Mouse (Mus musculus): Measurements from ENCODE around the gene Mrpl4.

The Mrpl4 gene

DNA sequence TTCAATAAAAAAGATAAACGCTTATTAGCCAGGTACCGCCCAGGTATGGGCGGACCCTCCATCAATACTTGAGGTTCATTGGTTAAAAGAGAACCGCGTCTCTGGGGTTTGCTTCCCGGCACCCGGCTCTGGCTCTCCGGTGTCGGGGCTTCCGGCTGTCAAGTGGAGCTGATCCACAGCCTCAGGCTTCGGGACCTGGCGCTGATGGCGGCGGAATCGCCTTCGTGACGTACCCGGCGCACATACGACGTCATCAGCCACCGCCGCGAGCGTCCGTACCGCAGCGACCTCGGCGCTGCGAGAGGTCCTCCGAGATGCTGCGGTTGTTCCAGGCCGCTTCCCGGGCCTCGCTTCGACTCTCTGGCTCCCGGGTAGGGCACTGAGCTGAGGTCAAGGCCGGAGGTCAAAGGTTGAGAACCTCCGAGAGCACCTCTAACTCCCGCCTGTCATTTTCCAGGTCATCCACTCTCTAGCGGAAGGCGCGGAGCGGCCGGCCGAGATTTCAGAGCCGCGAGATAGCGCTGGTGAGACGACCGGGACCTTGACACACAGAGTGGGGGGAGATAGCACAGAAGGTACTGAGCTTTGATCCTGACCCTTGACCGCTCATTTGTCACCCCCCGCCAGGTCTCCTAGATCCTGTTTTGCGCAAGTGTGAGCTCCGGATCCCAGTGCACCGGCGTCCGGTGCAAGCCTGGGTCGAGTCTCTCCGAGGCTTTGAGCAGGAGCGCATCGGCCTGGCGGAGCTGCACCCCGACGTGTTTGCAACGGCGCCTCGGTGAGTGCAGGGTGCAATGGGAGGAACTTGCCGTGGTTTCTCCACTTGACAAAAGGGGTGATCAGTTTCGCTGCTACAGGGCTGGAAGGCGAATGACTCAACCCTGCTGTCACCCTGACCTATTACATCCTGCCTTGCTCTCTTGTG is at the start of gene Mrpl4:
Mrpl4 (plus strand) TSS at position 112 of the 925 bp plus-strand sequence.
- DNase-seq (ENCODE audit: low read depth, low spot score) = peak; percentile 81

DNA sequence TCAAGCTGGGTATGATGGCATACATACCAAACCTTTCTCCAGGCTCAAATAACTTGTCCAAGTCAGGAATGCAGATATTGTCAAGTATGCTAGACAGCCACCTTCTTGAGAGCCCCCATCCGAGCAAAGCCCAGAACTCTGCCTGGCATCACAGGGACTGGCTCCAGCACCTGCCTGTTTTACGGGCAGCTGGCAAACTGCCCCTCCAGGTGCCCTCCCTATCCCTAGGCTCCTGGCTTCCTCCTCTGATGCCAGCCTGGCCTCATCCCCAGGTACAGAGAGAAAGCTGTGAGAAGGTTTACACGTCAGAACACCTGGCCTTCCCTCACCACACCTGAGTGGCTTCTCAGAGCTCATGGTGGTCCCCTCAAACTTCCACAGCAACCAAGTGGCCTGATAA is 45.5 kb upstream of the Mrpl4 start:
- no peak for DNase-seq (ENCODE audit: low read depth, low spot score)

DNA sequence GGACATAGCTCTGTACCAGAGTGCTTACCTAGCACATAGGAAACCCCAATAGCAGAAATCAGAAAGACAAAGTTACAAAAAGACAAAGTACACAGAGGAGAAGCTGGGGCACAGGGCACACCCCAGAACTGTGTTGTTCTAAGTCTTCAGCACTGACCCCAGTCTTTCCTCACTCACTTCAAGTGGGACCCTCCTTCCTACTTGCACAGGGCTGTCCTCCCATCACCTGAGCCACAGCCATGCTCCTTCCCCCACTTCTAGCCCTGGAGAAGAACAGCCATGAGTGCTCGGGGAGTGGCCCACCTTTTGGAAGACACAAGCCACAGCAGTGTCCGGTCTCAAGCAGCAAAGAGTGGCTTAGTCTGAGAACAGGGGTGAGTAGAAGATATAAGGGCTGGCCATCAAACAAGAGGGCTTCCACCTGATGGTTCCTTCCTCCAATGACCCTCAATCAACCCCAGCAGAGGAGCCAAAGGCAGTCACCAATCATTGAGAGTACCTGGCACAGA is 43.1 kb upstream of the Mrpl4 start, which contains the start of gene Dnmt1:
Dnmt1 (minus strand) TSS at position 459 of the 509 bp plus-strand sequence.
- no peak for DNase-seq (ENCODE audit: low read depth, low spot score)

DNA sequence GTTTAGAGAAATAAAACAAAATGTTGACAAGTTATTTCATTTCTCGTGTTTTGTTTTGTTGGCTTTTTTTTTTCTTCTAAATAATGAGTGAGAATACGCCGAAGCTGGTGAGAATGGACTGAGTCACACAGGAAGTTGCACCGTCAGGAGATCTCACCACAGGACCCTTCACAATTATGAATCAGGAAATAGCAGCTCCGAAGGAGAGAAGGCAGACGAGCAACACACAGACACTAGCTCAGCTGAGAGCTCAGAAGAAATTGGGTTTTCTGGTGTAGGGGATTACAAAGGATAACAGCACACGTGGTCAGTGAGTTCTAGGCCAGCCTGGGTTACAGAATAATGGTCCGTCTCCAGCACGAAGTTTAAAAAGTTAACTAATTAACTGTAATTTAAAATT is 41.0 kb upstream of the Mrpl4 start:
- no peak for DNase-seq (ENCODE audit: low read depth, low spot score)

DNA sequence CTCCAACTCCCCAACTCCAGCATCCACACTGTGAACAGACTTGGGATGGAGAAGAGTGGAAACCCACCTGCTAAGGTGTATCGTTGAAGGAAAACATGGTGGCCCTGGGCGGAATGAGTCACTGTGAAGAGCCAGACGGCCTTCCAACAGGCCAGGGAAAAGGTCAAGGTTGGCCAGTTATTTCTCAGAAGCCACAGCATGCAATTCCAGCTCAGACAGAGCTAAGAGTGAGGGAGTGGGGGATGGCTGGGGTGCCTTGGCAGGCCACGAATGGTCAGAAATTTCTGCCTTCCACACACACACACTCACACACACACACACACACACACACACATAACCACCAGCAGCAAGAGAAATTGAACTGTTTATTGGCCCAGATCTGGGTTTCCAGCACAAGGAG is 36.9 kb upstream of the Mrpl4 start:
- DNase-seq (ENCODE audit: low read depth, low spot score) = no peak

DNA sequence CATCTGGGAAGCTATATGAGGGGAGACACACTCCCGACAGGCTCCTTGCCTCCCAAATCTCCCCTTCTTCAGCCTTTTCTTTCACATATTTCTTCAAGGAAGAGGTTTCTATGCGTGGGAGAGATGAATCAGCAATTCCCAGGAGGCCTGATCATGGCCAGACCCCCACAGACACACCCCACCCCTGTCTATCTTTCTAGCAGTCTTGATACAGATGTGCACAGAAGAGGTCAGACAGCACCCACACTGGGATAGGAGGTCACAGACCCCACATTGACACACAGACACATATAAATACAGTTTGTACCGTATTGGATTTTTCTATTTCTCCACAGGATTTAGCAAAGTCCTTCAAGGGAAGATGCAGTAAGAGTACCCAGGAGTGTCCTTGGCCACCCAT is 36.5 kb upstream of the Mrpl4 start:
- DNase-seq (ENCODE audit: low read depth, low spot score) = no peak

DNA sequence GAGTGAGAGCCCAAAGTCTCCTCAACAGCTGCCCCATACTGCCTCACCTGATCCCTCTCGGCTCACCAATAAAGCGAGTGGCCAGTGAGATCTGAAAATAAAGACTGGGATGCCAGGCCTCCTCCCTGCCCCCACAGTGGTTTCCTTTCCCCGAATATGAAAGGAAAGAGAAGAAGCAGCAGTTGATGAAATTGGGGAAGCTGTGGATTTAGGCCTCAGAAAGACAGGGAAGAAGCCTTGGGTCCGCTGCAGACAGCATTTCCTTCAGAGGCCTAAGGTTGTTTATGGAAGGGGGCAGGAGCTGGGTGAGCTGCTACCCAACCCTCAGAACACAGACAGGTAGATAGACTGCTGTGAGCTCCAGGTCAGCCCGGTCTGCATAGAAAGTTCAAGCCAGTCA is 35.8 kb upstream of the Mrpl4 start:
- DNase-seq (ENCODE audit: low read depth, low spot score) = no peak

DNA sequence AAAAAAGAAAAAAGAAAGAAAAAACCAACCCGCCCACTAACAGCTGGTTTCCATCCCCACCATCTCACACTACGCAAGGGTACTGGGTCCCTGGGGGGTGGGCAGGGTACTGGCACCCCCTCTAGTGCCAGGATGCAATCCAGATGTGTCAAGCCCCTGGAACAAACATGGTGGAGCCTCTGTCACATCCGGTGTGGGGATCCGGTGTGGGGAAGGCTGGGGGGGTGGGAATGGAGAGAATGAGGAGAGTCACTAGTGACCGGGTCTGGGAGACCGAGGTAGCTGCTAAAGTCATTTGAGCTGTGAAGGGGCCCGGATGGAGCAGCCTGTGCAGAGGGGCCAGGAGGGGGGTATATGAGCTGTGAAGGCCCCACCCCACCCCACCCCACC is 30.8 kb upstream of the Mrpl4 start:
- DNase-seq (ENCODE audit: low read depth, low spot score) = no peak

DNA sequence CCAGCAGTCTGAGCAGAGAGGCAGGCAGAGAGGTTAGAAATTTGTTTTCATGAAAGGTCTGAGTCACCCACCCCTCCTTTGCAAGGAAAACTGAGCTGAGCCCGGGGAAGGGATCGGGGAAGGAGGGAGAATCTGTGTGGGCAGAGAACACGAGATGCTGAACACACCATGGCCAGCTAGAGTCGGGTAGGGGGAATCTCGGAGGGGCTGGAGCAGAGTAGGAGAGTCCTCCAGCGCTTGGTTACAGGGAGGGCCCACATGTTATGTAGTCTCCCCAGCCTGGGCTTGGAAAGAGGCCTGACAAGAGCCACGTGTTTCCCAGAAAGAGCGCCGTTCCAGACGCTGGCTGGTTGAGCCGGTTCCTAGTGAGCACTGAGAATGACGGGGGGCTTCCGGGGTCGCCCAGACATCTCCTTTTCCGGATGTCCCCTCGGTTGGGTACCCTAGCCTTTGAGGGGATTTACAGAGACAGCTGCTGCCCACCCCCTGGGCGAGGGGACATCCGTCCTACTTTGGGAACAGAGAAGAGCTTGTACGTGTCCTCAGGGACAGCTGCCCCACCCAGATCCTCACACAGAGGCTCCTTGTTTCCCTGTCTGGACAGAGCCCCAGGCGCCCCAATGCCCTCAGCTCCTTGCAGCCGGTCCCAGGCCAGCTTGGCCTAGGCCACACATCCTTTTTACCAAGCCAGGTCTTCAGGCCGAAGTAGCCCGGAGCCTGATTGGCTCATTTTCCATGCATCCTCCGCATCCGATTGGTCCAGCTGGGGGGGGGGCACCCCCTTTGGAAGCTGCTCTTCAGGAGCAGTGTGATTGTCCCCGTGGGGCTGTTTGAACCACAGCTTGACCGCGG is 30.2 kb upstream of the Mrpl4 start:
- DNase-seq (ENCODE audit: low read depth, low spot score) = no peak

DNA sequence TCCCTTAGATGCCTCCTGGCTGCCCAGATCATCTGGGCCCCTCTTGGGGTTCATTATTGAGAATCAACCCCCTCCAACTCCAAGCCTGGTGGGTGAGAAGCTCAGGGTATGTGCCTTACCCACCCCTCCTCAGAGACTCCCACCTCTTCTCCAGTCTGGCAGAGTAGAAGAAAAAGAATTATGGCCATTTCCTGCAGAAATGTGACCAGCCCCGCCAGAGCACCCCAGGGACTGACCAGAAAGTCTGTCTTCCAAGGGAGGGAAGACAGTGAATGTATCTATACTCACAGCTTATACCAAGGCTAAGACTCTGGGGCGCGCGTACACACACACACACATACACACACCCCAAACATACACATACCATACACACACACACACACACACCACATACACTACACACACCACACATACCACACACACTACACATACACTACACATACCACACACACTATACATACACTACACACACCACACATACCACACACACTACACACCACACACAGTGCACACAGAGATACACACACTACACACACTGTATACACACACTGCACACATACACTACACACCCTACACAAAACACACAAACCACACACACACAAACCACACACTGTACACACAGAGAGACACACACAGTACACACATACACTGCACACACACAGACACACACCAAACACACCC is 29.4 kb upstream of the Mrpl4 start:
- no peak for DNase-seq (ENCODE audit: low read depth, low spot score)

DNA sequence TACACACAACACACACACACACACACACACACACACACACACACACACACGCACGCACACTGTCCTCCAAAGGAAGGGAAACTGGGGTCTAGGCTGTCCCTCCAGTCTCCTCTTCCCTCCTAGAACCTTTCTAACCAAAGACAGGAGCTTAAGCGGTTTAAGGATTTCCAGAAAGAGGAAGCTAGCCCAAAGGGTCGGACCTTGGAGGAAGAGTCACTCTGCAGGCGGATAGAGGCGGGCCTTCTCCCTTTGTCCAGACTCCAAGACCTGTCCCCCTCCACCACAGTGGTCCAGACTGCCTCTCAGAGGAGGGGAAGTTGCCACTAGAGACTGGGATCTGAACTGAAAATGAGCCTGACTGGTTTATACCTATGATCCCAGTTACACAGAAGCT is 28.9 kb upstream of the Mrpl4 start:
- DNase-seq (ENCODE audit: low read depth, low spot score) = no peak

DNA sequence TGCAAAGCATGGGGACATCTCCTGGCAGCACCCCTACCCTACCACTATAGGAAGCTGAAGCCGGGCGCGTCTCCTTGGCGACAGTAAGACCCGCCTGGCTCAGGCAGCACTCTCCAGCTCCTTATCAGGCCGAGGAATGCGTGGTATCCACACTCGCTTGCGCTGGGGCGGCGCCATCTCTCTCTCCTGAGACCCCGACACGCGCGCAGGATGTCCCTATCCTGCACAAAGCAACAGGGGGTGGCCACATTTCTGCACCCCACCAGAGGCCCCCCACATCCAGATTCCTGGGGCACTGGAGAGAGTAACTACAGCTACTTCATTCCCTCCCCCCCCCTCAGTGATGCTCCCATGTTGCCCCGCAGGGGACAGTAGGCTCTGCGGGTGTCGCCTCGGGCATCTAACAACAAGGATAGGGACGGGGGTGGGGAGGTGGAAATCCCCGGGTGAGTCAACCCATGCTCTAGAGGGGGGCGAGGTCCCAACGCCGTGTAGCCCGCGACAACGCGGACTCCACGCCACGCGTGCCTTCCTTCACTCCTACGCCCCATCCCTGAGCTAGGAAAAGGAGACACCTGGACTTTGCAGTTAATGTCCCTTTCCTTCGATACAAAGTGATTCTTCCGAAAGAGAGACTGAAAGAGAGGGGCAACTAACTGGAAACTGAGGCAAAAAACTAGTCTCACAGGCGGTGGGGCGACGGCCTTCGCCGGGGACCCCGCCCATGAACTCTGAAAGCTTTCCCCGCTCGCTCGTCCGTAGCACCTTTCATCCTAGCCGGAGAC is 26.9 kb upstream of the Mrpl4 start:
- DNase-seq (ENCODE audit: low read depth, low spot score) = no peak

DNA sequence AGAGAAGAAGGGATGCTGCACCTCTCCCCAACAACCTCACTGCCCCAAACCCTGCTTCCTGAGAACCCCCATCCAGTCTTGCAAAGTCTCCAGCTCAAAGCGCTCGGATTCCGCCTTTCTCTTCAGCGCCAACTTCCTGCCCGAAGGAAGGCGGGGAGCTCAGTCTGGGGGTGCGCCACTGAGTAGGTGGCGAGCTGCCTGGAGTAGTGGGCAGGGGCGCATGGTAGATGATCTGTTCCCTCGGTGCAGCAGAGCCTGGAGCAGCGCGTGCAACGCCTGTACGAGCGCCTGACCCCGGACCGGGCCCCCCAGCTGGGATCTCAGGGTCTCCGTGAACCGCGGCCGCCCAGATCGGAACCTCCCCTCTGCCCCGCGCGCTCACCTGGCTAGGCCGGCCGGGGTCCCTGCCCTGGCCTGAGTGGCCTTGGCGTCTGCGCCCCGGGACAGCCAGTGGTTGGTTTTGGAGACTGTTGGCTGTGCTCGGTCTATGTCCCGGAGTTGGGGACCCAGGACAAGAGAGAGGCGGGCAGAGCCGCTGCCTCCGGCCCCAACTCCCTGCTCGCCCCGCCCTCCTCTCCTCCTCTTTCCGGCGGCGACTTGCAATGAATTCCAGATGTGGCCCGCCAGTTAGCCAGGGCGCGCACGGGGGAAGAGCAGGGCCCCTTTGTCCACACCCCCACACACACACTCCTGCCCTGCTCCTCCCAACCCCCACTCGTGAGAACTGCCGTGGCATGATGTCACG is 26.1 kb upstream of the Mrpl4 start, which contains the start of gene S1pr2:
S1pr2 (minus strand) TSS at position 566 of the 745 bp plus-strand sequence.
- no peak for DNase-seq (ENCODE audit: low read depth, low spot score)

DNA sequence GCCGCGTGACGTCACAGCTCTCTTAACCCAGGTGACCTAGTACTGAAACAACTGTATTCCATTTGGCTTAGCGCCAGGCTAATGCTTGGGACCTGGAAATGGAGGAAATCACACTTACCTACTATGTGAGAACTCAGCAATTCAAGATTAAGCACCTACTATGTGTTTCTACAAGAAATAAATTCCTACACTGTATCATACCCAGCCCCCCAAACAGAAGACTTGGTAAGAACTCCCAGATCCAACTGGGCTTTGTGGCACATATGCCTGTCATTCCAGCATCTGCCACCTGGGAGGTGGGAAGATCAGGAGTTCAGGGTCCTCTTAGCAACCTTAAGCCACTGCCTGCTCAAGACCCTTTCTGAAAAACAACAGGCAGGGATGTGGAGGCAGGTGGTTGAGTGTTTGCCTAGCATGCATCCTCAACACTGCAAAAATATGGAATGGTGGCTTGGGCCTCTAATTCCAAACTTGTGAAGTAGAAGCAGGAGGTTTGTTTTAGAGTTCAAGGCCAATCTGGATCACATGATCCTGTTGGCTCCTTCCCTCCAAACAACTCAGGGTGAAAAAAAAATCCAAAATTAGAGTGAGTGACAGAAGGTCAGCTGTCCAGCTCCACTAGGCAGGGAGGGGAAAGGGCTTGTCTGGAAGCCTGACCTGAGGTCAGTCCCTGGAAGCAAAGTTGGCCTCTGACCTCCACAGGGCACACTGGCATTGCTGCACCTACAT is 25.4 kb upstream of the Mrpl4 start:
- DNase-seq (ENCODE audit: low read depth, low spot score) = no peak

DNA sequence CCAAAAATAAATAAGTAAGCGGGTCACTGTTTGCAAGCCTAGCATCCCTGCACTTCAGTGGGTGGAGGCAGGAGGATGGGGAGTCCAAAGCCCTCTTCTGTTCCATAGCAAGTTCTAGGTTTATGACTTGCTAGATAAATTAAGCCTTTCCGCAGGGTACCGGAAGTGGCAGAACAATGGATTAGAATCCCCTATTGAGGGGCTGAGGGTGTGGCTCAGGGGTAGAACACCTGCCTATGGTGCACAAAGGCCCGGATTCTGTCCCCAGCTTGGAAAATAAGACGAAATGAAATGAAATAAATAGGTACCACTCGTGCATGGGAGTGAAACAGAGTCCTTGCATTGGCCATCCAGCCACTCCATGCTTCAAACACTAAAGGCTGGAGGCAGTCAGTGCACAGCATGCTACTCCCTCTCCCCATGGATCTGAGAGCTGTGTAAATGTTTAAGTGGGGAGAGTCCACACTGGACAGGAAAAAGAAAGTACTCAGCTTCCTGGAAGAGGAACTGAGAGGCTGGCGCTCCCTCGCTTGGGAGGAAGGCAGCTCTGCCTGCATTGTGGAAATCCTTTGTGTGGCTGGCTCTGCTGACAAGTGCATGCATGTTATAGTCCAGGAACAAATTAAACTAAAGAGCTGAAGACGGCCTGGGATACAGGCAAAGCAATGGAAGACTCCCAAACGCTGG is 24.0 kb upstream of the Mrpl4 start:
- no peak for DNase-seq (ENCODE audit: low read depth, low spot score)

DNA sequence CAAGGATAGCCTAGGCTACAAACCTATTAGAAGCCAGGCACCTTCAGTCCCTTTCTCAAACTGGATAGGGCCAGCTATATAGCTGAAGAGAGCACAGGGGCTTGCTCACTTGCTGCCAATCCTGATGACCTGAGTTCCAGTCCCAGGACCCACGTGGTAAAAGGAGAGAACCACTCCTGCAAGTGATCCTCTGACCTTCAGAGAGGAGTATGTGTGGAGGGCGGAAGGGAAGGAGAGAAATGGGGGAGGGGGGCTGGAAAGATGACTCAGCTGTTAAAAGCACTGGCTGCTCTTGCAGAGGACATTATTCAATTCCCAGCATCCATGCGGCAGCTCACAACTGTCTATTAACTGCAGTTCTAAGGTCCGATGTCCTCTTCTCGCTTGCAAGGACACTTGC is 23.4 kb upstream of the Mrpl4 start:
- no peak for DNase-seq (ENCODE audit: low read depth, low spot score)

DNA sequence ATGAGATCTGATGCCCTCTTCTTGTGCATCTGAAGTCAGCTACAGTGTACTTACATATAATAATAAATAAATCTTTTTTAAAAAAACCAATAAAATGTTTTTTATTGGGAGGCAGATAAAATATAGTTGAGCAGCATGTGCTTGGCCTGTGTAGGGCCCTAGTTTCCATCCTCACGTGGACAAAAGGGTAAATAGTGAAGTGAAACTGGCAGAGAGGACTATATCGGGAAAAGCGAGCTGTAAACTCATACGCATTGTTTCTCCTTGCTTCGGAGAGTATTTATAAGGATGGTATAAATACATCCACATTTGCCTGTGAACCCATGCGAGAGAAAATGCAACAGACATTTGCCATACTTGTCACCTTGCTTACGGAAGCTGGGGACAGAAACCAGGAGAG is 22.8 kb upstream of the Mrpl4 start:
- no peak for DNase-seq (ENCODE audit: low read depth, low spot score)

DNA sequence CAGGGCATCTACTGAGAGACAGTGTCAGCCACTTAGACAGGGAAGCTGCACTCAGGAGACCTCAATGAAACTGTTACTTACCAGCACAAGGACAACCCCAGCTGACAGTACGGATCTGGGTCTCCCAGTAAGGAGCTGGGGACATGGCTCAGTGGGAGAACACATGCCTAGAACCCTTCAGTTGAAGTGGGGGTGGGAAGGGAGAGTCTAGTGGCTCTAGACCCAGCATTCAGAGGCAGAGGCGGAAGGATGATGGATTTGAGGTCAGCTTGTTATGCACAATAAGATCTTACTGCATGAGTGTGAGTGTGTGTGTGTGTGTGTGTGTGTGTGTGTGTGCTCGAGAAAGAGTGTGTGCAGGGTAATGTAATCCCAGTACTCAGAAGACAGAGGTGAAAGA is 20.4 kb upstream of the Mrpl4 start:
- DNase-seq (ENCODE audit: low read depth, low spot score) = no peak

DNA sequence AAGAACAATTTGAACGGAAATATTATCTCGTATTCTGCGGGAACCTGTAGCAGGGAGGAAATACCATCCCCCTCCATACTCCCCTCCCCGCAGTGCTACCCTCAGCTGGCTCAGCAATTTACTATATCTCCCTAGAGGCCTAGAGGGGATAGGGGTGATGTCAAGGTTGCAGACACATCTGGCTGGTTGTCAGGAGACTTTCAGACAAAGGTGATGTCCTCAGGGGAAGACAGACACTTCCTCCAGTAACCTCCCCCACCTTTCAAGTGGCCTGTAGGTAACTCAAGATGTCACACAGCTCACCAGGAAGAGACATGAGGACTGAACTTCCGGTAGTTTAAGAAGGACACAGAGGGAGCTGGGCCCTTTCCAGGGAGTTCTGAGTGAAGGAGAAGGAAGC is 19.4 kb upstream of the Mrpl4 start:
- DNase-seq (ENCODE audit: low read depth, low spot score) = no peak
